Mouse (Mus musculus): ENCODE results near the gene Zfp809. TPM values are rescaled to one million over a fixed set of nuclear protein-coding genes. Genes with fewer than 3 reads are reported as not detected.

Zfp809 gene
- polyA plus RNA-seq, 1 experiment from 2014 or later: 20.0 TPM

- Histone ChIP-seq H3K27me3 (replicated peaks; ENCODE audit: insufficient read depth, low read length) (no peaks in the 10 kb centered on the region), H3K9me3 (ENCODE audit: low read length) (no peaks in the 10 kb centered on the region), H3K9ac (replicated peaks; ENCODE audit: low read depth) (no peak overlapping the region), H3K4me2 (replicated peaks; ENCODE audit: low read depth, low read length) (no peak overlapping the region), H3K36me3 (ENCODE audit: insufficient read depth, low read length) (0 out of 2 replicates have a peak, but pooled peaks cover 3% of the 10 kb centered on the region), H3K4me1 (ENCODE audit: insufficient read depth, low read depth, low read length) (no peaks in the 10 kb centered on the region), H3K4me3 (ENCODE audit: low read depth, low read length) (no peak overlapping the region), H3K27ac (ENCODE audit: low read length) (no peak overlapping the region)
- no peak for DNase-seq (ENCODE audit: low spot score)
- no peak for ATAC-seq
- TF ChIP-seq EP300 (IDR thresholded peaks at IDR 0.05): no peak
- WGBS: 62% methylated on average over 3 of the region's 3 CpGs
Measured at GRCm38 (mm10) chr9:22230061-22230460, 4.5 kb downstream of the Zfp809 start.

- H3K27me3 ChIP-seq (replicated peaks; ENCODE audit: insufficient read depth, low read length): no peaks in the 10 kb centered on the region
- H3K9ac ChIP-seq (replicated peaks; ENCODE audit: low read depth): no peak overlapping the region
- no peaks in the 10 kb centered on the region for H3K4me1 ChIP-seq (ENCODE audit: insufficient read depth, low read depth, low read length)
- H3K36me3 ChIP-seq (ENCODE audit: insufficient read depth, low read length): 0 out of 2 replicates have a peak, but pooled peaks cover 6% of the 10 kb centered on the region
- no peaks in the 10 kb centered on the region for H3K9me3 ChIP-seq (ENCODE audit: low read length)
- DNase-seq (ENCODE audit: low spot score) (peak; percentile 35), ATAC-seq (no peak)
- TF ChIP-seq CTCF (IDR thresholded peaks at IDR 0.05): peak; percentile 58
- no peak for TF ChIP-seq EP300 (IDR thresholded peaks at IDR 0.05)
- H3K4me3 ChIP-seq (ENCODE audit: low read depth, low read length): no peak overlapping the region
- no peak overlapping the region for H3K27ac ChIP-seq (ENCODE audit: low read length)
- H3K4me2 ChIP-seq (replicated peaks; ENCODE audit: low read depth, low read length): no peak overlapping the region
Measured at GRCm38 (mm10) chr9:22230556-22230955, 5.0 kb downstream of the Zfp809 start.

DNA sequence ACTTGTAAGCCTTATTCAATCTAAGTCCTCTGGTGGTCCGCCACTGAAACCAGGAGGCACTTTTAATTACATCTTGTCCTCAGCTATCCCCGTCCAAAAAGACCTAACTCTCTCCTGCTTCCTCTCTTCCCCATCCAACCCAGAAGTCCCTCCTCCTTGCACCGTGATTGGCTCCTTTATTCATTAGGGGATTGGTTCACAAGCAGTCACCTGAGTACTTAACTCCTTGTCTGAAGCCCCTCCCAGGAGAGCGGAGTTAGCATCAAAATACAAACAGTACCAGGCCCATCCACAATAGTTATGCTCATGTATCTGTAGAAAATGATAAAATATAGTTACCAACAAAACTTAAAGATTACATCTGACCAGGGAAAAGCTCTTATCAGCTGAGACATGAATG is 14.5 kb downstream of the Zfp809 start:
- H3K36me3 ChIP-seq (ENCODE audit: insufficient read depth, low read length): peaks cover 51% of the 10 kb centered on the region

GRCm38 (mm10) chr9:22244242-22244641 is 18.7 kb downstream of the Zfp809 start:
- no peak overlapping the region for H3K27ac ChIP-seq (ENCODE audit: low read length)
- TF ChIP-seq EP300 (IDR thresholded peaks at IDR 0.05): no peak
- no peak for TF ChIP-seq CTCF (IDR thresholded peaks at IDR 0.05)
- DNase-seq (ENCODE audit: low spot score) (no peak), ATAC-seq (no peak)
- H3K9ac ChIP-seq (replicated peaks; ENCODE audit: low read depth): no peak overlapping the region
- peaks cover 4% of the 10 kb centered on the region; the same call in 1 of the 2 replicates for H3K9me3 ChIP-seq (ENCODE audit: low read length)
- H3K36me3 ChIP-seq (ENCODE audit: insufficient read depth, low read length): peaks cover 22% of the 10 kb centered on the region
- 82% methylated on average over 2 of the region's 2 CpGs for WGBS
- H3K27me3 ChIP-seq (replicated peaks; ENCODE audit: insufficient read depth, low read length): no peaks in the 10 kb centered on the region
- no peaks in the 10 kb centered on the region for H3K4me1 ChIP-seq (ENCODE audit: insufficient read depth, low read depth, low read length)
- H3K4me3 ChIP-seq (ENCODE audit: low read depth, low read length): no peak overlapping the region
- no peak overlapping the region for H3K4me2 ChIP-seq (replicated peaks; ENCODE audit: low read depth, low read length)

More for the DNA sequence above, 14.5 kb downstream of the Zfp809 start:
- Histone ChIP-seq H3K27me3 (replicated peaks; ENCODE audit: insufficient read depth, low read length) (no peaks in the 10 kb centered on the region), H3K4me2 (replicated peaks; ENCODE audit: low read depth, low read length) (no peak overlapping the region), H3K27ac (ENCODE audit: low read length) (no peak overlapping the region), H3K9ac (replicated peaks; ENCODE audit: low read depth) (no peak overlapping the region), H3K4me3 (ENCODE audit: low read depth, low read length) (no peak overlapping the region), H3K9me3 (ENCODE audit: low read length) (no peaks in the 10 kb centered on the region; the same call in 1 of the 2 replicates), H3K4me1 (ENCODE audit: insufficient read depth, low read depth, low read length) (no peaks in the 10 kb centered on the region)
- WGBS: 96% methylated on average over 4 of the region's 4 CpGs
- DNase-seq (ENCODE audit: low spot score) (no peak), ATAC-seq (no peak)
- TF ChIP-seq EP300 (IDR thresholded peaks at IDR 0.05) (no peak), CTCF (IDR thresholded peaks at IDR 0.05) (no peak)

DNA sequence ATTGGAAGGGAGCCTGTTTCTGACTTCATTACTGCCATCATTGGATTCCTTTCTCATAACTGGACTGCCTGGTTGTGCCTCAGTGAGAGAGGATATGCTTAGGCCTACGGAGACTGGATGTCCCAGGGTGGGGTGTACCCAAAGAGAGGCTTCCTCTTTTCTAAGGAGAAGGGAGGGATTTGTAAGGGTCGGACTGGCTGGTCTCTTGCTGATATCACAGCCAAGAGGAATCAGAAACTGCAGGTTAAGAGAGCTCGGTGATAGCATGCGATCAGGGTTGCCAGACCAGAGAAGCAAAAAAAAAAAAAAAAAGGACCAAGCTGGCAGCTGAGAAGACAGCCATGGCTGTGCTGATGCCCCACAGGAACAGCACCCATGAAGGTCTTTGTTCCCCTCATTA is 31.1 kb downstream of the Zfp809 start:
- no peak overlapping the region for H3K9ac ChIP-seq (replicated peaks; ENCODE audit: low read depth)
- DNase-seq (ENCODE audit: low spot score) (no peak), ATAC-seq (no peak)
- TF ChIP-seq CTCF (IDR thresholded peaks at IDR 0.05) (no peak), EP300 (IDR thresholded peaks at IDR 0.05) (no peak)
- H3K4me3 ChIP-seq (ENCODE audit: low read depth, low read length): no peak overlapping the region
- 97% methylated on average over 4 of the region's 4 CpGs for WGBS
- H3K4me1 ChIP-seq (ENCODE audit: insufficient read depth, low read depth, low read length): no peaks in the 10 kb centered on the region
- no peak overlapping the region for H3K27ac ChIP-seq (ENCODE audit: low read length)
- H3K9me3 ChIP-seq (ENCODE audit: low read length): no peaks in the 10 kb centered on the region
- H3K27me3 ChIP-seq (replicated peaks; ENCODE audit: insufficient read depth, low read length): no peaks in the 10 kb centered on the region
- H3K36me3 ChIP-seq (ENCODE audit: insufficient read depth, low read length): peaks cover 7% of the 10 kb centered on the region; the same call in 1 of the 2 replicates
- H3K4me2 ChIP-seq (replicated peaks; ENCODE audit: low read depth, low read length): no peak overlapping the region

- 80% methylated on average over 8 of the region's 8 CpGs for WGBS
- H3K4me2 ChIP-seq (replicated peaks; ENCODE audit: low read depth, low read length): peak overlapping the region; percentile 89
- H3K4me3 ChIP-seq (ENCODE audit: low read depth, low read length): peak overlapping the region; percentile 50; the same call in 1 of the 2 replicates
Measured at GRCm38 (mm10) chr9:22258784-22259183, 33.3 kb downstream of the Zfp809 start.

More at GRCm38 (mm10) chr9:22258784-22259183, 33.3 kb downstream of the Zfp809 start:
- ATAC-seq: no peak
- Histone ChIP-seq H3K9me3 (ENCODE audit: low read length) (no peaks in the 10 kb centered on the region), H3K36me3 (ENCODE audit: insufficient read depth, low read length) (peaks cover 1% of the 10 kb centered on the region; the same call in 1 of the 2 replicates), H3K27ac (ENCODE audit: low read length) (no peak overlapping the region), H3K27me3 (replicated peaks; ENCODE audit: insufficient read depth, low read length) (no peaks in the 10 kb centered on the region), H3K4me1 (ENCODE audit: insufficient read depth, low read depth, low read length) (no peaks in the 10 kb centered on the region), H3K9ac (replicated peaks; ENCODE audit: low read depth) (no peak overlapping the region)
- no peak for TF ChIP-seq CTCF (IDR thresholded peaks at IDR 0.05)
- no peak for TF ChIP-seq EP300 (IDR thresholded peaks at IDR 0.05)
- no peak for DNase-seq (ENCODE audit: low spot score)

All from lung, postnatal 0 days (tissue).